Mouse (Mus musculus) liver, embryonic 14.5 days (tissue): ENCODE results near the gene Dlx2.

Experiments
- CTCF ChIP-seq: IDR thresholded peaks from 2 replicates; pipeline ENCODE4 v1.5.1; 2016; ENCODE audit warnings: antibody characterized with exemption, low read depth, control low read depth
- EP300 ChIP-seq: IDR thresholded peaks from 2 replicates; pipeline ENCODE4 v1.6.1; 2016; ENCODE audit warnings: antibody characterized with exemption, low read depth

DNA sequence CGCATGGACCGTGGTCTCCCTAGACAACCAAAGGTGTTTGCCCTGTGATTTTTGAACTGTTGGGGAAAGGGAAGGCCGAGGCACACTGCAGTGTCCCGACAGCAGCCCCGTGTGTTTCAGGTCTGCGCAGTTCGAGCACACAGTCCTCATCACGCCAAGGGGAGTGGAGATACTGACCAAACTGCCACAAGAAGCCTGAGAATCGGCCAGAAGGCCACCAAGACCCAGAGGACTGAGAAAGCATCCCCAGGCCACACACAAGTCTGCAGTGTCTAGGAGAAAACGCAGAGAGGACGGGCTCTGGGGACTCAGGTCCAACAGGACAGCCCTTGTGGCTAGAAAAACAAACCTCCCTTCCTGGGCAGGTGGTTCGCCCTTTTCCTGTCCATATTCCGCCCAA, 21.8 kb downstream of the Dlx2 start:
- no peak for TF ChIP-seq CTCF
- no peak for TF ChIP-seq EP300
